ENCODE assay signal across 8 mouse cellular contexts in genomic region chr12:5277028-5277427, GRCm38 (mm10).
A peak's percentile ranks its signal among the peaks of the same experiment; 100 is the strongest.
DNase-seq lines count a peak whose midpoint lies in the region; ATAC-seq and TF ChIP-seq lines count a peak whose summit lies in the region.

No protein-coding gene starts in this region.

- no peaks in the 10 kb centered on the region for H3K9me3 ChIP-seq in midbrain, embryonic 15.5 days

- peak; percentile 45 for ATAC-seq in megakaryocyte, adult 5-6 weeks (ENCODE audit: poor library complexity, severe bottlenecking)
- ATAC-seq in midbrain, embryonic 15.5 days (replicated peaks): no peak
- ATAC-seq in cerebellum, adult (ENCODE audit: insufficient number of reproducible peaks, low FRiP score, low TSS enrichment): no peak

- DNase-seq in left cerebral cortex, postnatal 4 days: peak; percentile 21
- no peak for DNase-seq in left cerebral cortex, postnatal 36 days (ENCODE audit: low spot score in 2 of 2)
- peak; percentile 89 for DNase-seq in kidney, adult 9 months
- no peak for DNase-seq in thymus, postnatal 4 days

- 86% methylated on average over 9 of the region's 9 CpGs for WGBS in midbrain, embryonic 15.5 days

- peaks cover 18% of the 10 kb centered on the region for H3K4me1 ChIP-seq in cortical plate, adult 2 months (ENCODE audit: control insufficient read depth, insufficient read depth, low read length)
- H3K4me1 ChIP-seq in midbrain, embryonic 15.5 days: peaks cover 28% of the 10 kb centered on the region

- no peak overlapping the region for H3K4me2 ChIP-seq in midbrain, embryonic 15.5 days

- no peaks in the 10 kb centered on the region for H3K27me3 ChIP-seq in midbrain, embryonic 15.5 days (replicated peaks)

- 0 out of 2 replicates have a peak overlapping the region, but pooled peaks have one; percentile 35 for H3K27ac ChIP-seq in cortical plate, adult 2 months (ENCODE audit: insufficient read depth, low read length)
- no peak overlapping the region for H3K27ac ChIP-seq in midbrain, embryonic 15.5 days

- no peak for TF ChIP-seq POLR2A in cortical plate, adult 2 months (IDR thresholded peaks at IDR 0.05; ENCODE audit: extremely low read depth, insufficient read depth, low read length)

- no peak for TF ChIP-seq CTCF in cortical plate, adult 2 months (IDR thresholded peaks at IDR 0.05; ENCODE audit: extremely low read depth, insufficient read depth, low read length)

- H3K4me3 ChIP-seq in cortical plate, adult 2 months (ENCODE audit: insufficient read depth, low read length): no peak overlapping the region
- H3K4me3 ChIP-seq in midbrain, embryonic 15.5 days: no peak overlapping the region

- intact Hi-C loops in left cerebral cortex, postnatal 4 days (cut with DNase I): no loop called here
- intact Hi-C loops in left cerebral cortex, postnatal 36 days (cut with DNase I): loop anchor here (5.0 kb wide), 1 partner anchor 135 kb away; no protein-coding TSS in a partner anchor

- H3K9ac ChIP-seq in midbrain, embryonic 15.5 days: no peak overlapping the region

- H3K36me3 ChIP-seq in midbrain, embryonic 15.5 days (replicated peaks): no peaks in the 10 kb centered on the region

Comparison
In these comparisons a context has a peak if more than half of its experiments do, and no peak if none do; other contexts are left out.
1. DNase-seq: peak in left cerebral cortex, postnatal 4 days (single experiment) and kidney, adult 9 months (single experiment); none in left cerebral cortex, postnatal 36 days (0 of 2) and thymus, postnatal 4 days (single experiment).